Mouse (Mus musculus) cortical plate, adult 2 months (tissue): ENCODE results near the gene Ttc23.

ENCODE experiments used
- CTCF ChIP-seq: fragments of 200-500 bp; IDR thresholded peaks from 2 replicates; pipeline ENCODE4 v1.5.1; 2011; ENCODE audit warnings: mild to moderate bottlenecking, control low read depth, low read length; ENCODE audit not compliant: insufficient read depth; ENCODE audit errors: extremely low read depth
- POLR2A ChIP-seq: fragments of 200-500 bp; IDR thresholded peaks from 2 replicates; pipeline ENCODE4 v1.6.1; 2011; ENCODE audit warnings: mild to moderate bottlenecking, low read length, control low read depth; ENCODE audit not compliant: insufficient read depth; ENCODE audit errors: extremely low read depth

- TF ChIP-seq CTCF: no peak
- TF ChIP-seq POLR2A: no peak
Measured at GRCm38 (mm10) chr7:67775623-67776022, 128.4 kb downstream of the Ttc23 start.
